Mouse (Mus musculus) C2C12 (cell line): Measurements from ENCODE around the gene Usp1. TPM values are rescaled to one million over a fixed set of nuclear protein-coding genes. Genes with fewer than 3 reads are reported as not detected.

Experiments used
- H3K27me3 ChIP-seq: one replicate; pipeline ENCODE4 v1.6.1; 2011; ENCODE audit not compliant: control insufficient read depth, insufficient read depth, insufficient read length
- H3K36me3 ChIP-seq: one replicate; pipeline ENCODE4 v1.6.1; 2011; ENCODE audit not compliant: control insufficient read depth, insufficient read depth
- H3K4me3 ChIP-seq: one replicate; pipeline ENCODE4 v1.5.1; 2011; ENCODE audit warnings: mild to moderate bottlenecking, control low read depth; ENCODE audit not compliant: poor library complexity, insufficient read depth, severe bottlenecking
- H3K79me2 ChIP-seq: one replicate; pipeline ENCODE4 v1.6.1; 2011; ENCODE audit not compliant: control insufficient read depth, insufficient read depth
- H3K79me3 ChIP-seq: one replicate; pipeline ENCODE4 v1.6.1; 2011; ENCODE audit warnings: low read depth, control low read depth
- H3ac ChIP-seq: one replicate; pipeline ENCODE3; 2011; ENCODE audit warnings: low read depth; ENCODE audit not compliant: control insufficient read depth, insufficient read length
- CEBPB ChIP-seq: IDR thresholded peaks from one replicate; pipeline ENCODE4 v1.6.1; 2011; ENCODE audit warnings: low read depth, mild to moderate bottlenecking, control low read depth, moderate library complexity
- CTCF ChIP-seq: IDR thresholded peaks from one replicate; pipeline ENCODE4 v1.5.1; 2011; ENCODE audit not compliant: control insufficient read depth, insufficient read depth, insufficient read length
- FOSL1 ChIP-seq: IDR thresholded peaks from one replicate; pipeline ENCODE4 v1.8.0; 2011; ENCODE audit warnings: mild to moderate bottlenecking, low read length; ENCODE audit not compliant: poor library complexity, insufficient read depth, severe bottlenecking
- MAX ChIP-seq: IDR thresholded peaks from one replicate; pipeline ENCODE4 v1.6.1; 2011; ENCODE audit warnings: mild to moderate bottlenecking, control low read depth
- MYOD1 ChIP-seq: IDR thresholded peaks from one replicate; pipeline ENCODE4 v1.6.1; 2011; ENCODE audit warnings: low read depth; ENCODE audit not compliant: control insufficient read depth, insufficient read length
- MYOG ChIP-seq: IDR thresholded peaks from one replicate; pipeline ENCODE4 v1.6.1; 2011; ENCODE audit not compliant: control insufficient read depth, insufficient read length; ENCODE audit errors: extremely low read depth
- USF1 ChIP-seq: IDR thresholded peaks from one replicate; pipeline ENCODE4 v1.6.1; 2011; ENCODE audit warnings: low read depth, mild to moderate bottlenecking, control low read depth, moderate library complexity
- long read RNA-seq, 2 experiments: library from polyadenylated mRNA; unstranded; transcript quantifications; one replicate each; pipeline ENCODE4 v2.0.0; 2019 to 2020
- polyA plus RNA-seq: library from polyadenylated mRNA; unstranded; fragments of >200 nt; fragmentation: generic; extraction: Trizol; gene quantifications from one replicate; pipeline ENCODE4 v1.2.1, GENCODE M21; 2012; ENCODE audit warnings: missing spikeins

The Usp1 gene
- polyA plus RNA-seq: 28.6 TPM
- long read RNA-seq, experiment 1, transcript Usp1-202 (9 exons, 3,527 nt): major isoform, 12 of 33 reads
- long read RNA-seq, experiment 1, partial matches to known transcripts: 10 of 33 reads
- long read RNA-seq, experiment 1, other reads (novel, unspliced or antisense): 7 of 33 reads
- long read RNA-seq, experiment 2, transcript Usp1-201 (9 exons, 3,577 nt): minor isoform, 117 of 447 reads
- long read RNA-seq, experiment 2, transcript Usp1-202 (9 exons, 3,527 nt): major isoform, 202 of 447 reads
- long read RNA-seq, experiment 2, partial matches to known transcripts: 40 of 447 reads
- long read RNA-seq, experiment 2, other reads (novel, unspliced or antisense): 88 of 447 reads

GRCm38 (mm10) chr4:98923568-98924070 lies at the start of gene Usp1:
Gene Usp1 (plus strand): TSS chr4:98923810.
- H3K4me3 ChIP-seq: peak within 1 kb of the TSS; percentile 82
- peaks cover 43% of the 10 kb centered on the region for H3K79me3 ChIP-seq
- peaks cover 11% of the 10 kb centered on the region for H3K36me3 ChIP-seq
- peak within 1 kb of the TSS; percentile 100 for H3ac ChIP-seq
- peaks cover 51% of the 10 kb centered on the region for H3K79me2 ChIP-seq
- TF ChIP-seq MAX (peak; percentile 94), MYOD1 (no peak), CEBPB (no peak), FOSL1 (no peak)
- H3K27me3 ChIP-seq: no peaks in the 10 kb centered on the region

- Histone ChIP-seq H3K36me3 (no peaks in the 10 kb centered on the region), H3K27me3 (no peaks in the 10 kb centered on the region), H3K79me2 (no peaks in the 10 kb centered on the region), H3K4me3 (no peak overlapping the region), H3K79me3 (no peaks in the 10 kb centered on the region), H3ac (no peak overlapping the region)
- TF ChIP-seq MYOD1 (no peak), FOSL1 (no peak), MAX (no peak), USF1 (no peak), MYOG (no peak), CEBPB (no peak), CTCF (no peak)
Measured at GRCm38 (mm10) chr4:98882706-98883105, 40.9 kb upstream of the Usp1 start.

- Histone ChIP-seq H3K4me3 (no peak overlapping the region), H3K79me2 (no peaks in the 10 kb centered on the region), H3K79me3 (no peaks in the 10 kb centered on the region), H3K27me3 (no peaks in the 10 kb centered on the region), H3K36me3 (no peaks in the 10 kb centered on the region), H3ac (no peak overlapping the region)
- no peak for TF ChIP-seq MYOG
- TF ChIP-seq FOSL1: no peak
- TF ChIP-seq MAX: no peak
- TF ChIP-seq USF1: no peak
- TF ChIP-seq CEBPB: no peak
- TF ChIP-seq CTCF: no peak
- no peak for TF ChIP-seq MYOD1
Measured at GRCm38 (mm10) chr4:98886377-98886776, 37.2 kb upstream of the Usp1 start.

- Histone ChIP-seq H3K36me3 (no peaks in the 10 kb centered on the region), H3K79me3 (no peaks in the 10 kb centered on the region), H3K27me3 (no peaks in the 10 kb centered on the region), H3ac (no peak overlapping the region), H3K4me3 (no peak overlapping the region), H3K79me2 (no peaks in the 10 kb centered on the region)
- no peak for TF ChIP-seq FOSL1
- TF ChIP-seq USF1: no peak
- TF ChIP-seq CTCF: peak; percentile 27
- no peak for TF ChIP-seq MAX
- TF ChIP-seq CEBPB: no peak
- TF ChIP-seq MYOD1: no peak
- TF ChIP-seq MYOG: no peak
Measured at GRCm38 (mm10) chr4:98887148-98887547, 36.5 kb upstream of the Usp1 start.

GRCm38 (mm10) chr4:98910246-98910645 lies 13.4 kb upstream of the Usp1 start:
- Histone ChIP-seq H3K4me3 (no peak overlapping the region), H3K79me2 (no peaks in the 10 kb centered on the region), H3K79me3 (no peaks in the 10 kb centered on the region), H3K27me3 (no peaks in the 10 kb centered on the region), H3K36me3 (no peaks in the 10 kb centered on the region), H3ac (no peak overlapping the region)
- no peak for TF ChIP-seq MYOD1
- TF ChIP-seq CEBPB: no peak
- no peak for TF ChIP-seq MAX
- TF ChIP-seq USF1: no peak
- TF ChIP-seq FOSL1: no peak
- no peak for TF ChIP-seq CTCF
- no peak for TF ChIP-seq MYOG

- H3K79me2 ChIP-seq: no peaks in the 10 kb centered on the region
- no peaks in the 10 kb centered on the region for H3K27me3 ChIP-seq
- no peaks in the 10 kb centered on the region for H3K79me3 ChIP-seq
- no peak overlapping the region for H3K4me3 ChIP-seq
- no peaks in the 10 kb centered on the region for H3K36me3 ChIP-seq
- no peak overlapping the region for H3ac ChIP-seq
- TF ChIP-seq MAX (no peak), MYOG (no peak), CTCF (no peak), CEBPB (no peak), USF1 (no peak), FOSL1 (no peak), MYOD1 (no peak)
Measured at GRCm38 (mm10) chr4:98917724-98918123, 5.9 kb upstream of the Usp1 start.
